Mouse (Mus musculus) NIH3T3 (cell line): ENCODE measurements around the gene Zbp1.

Experiments used
- DNase-seq: peaks from one replicate; pipeline ENCODE4 v3.0.0-alpha.2; 2012; ENCODE audit warnings: low read depth

Zbp1 gene

GRCm38 (mm10) chr2:173247197-173247596, 28.5 kb upstream of the Zbp1 start:
- DNase-seq = no peak

GRCm38 (mm10) chr2:173246688-173247087, 28.0 kb upstream of the Zbp1 start:
- DNase-seq = no peak

GRCm38 (mm10) chr2:173245258-173245657, 26.5 kb upstream of the Zbp1 start:
- no peak for DNase-seq

GRCm38 (mm10) chr2:173244108-173244507, 25.4 kb upstream of the Zbp1 start:
- no peak for DNase-seq

- no peak for DNase-seq
These were observed 24.9 kb upstream of the Zbp1 start for GRCm38 (mm10) chr2:173243616-173244015.

- DNase-seq = no peak
These were observed 24.2 kb upstream of the Zbp1 start for GRCm38 (mm10) chr2:173242874-173243273.

GRCm38 (mm10) chr2:173240738-173241137, 22.0 kb upstream of the Zbp1 start:
- no peak for DNase-seq

GRCm38 (mm10) chr2:173238522-173238921, 19.8 kb upstream of the Zbp1 start:
- DNase-seq = no peak

- DNase-seq = no peak
These were observed 17.0 kb upstream of the Zbp1 start for GRCm38 (mm10) chr2:173235435-173236332.

- no peak for DNase-seq
These were observed 14.0 kb upstream of the Zbp1 start for GRCm38 (mm10) chr2:173232766-173233099.

- no peak for DNase-seq
These were observed 13.5 kb upstream of the Zbp1 start for GRCm38 (mm10) chr2:173232065-173232765.

- peak; percentile 93 for DNase-seq
These were observed 11.0 kb upstream of the Zbp1 start for GRCm38 (mm10) chr2:173229578-173230224.

- no peak for DNase-seq
These were observed 9.8 kb upstream of the Zbp1 start for GRCm38 (mm10) chr2:173228567-173228966.

GRCm38 (mm10) chr2:173226792-173227191, 8.1 kb upstream of the Zbp1 start:
- no peak for DNase-seq

- DNase-seq = no peak
These were observed 7.2 kb upstream of the Zbp1 start for GRCm38 (mm10) chr2:173225906-173226305.

- DNase-seq = no peak
These were observed 6.1 kb upstream of the Zbp1 start for GRCm38 (mm10) chr2:173224832-173225231.

GRCm38 (mm10) chr2:173224097-173224496, 5.4 kb upstream of the Zbp1 start:
- no peak for DNase-seq

- no peak for DNase-seq
These were observed 4.8 kb upstream of the Zbp1 start for GRCm38 (mm10) chr2:173223496-173223895.

GRCm38 (mm10) chr2:173220754-173221153, 2.0 kb upstream of the Zbp1 start:
- DNase-seq = no peak

- DNase-seq = peak; percentile 60
These were observed 682 bp upstream of the Zbp1 start for GRCm38 (mm10) chr2:173219256-173219954.

GRCm38 (mm10) chr2:173217763-173218258, 912 bp downstream of the Zbp1 start:
- no peak for DNase-seq

- DNase-seq = no peak
These were observed 1.5 kb downstream of the Zbp1 start for GRCm38 (mm10) chr2:173217246-173217645.
